11 mouse cellular contexts compared by ENCODE assay signal in genomic region chr6:87099671-87100296, GRCm38 (mm10). TPM values are rescaled to one million over a fixed set of nuclear protein-coding genes. Genes with fewer than 3 reads are reported as not detected.
DNase-seq lines count a peak whose midpoint lies in the region; TF ChIP-seq lines count a peak whose summit lies in the region.
"Had no signal": no experiment of that assay in that cellular context is flagged by ENCODE, and none has a peak within 500 bp of the region (broad histone marks: within the 10 kb centered on the region; RNA-seq: fewer than 3 reads in every experiment).

No protein-coding gene starts in this region.

- no peak overlapping the region for H3K27ac ChIP-seq in cerebellum, adult 2 months (ENCODE audit: insufficient read depth, low read length)
- 0 out of 2 replicates have a peak overlapping the region, but pooled peaks have one; percentile 7 for H3K27ac ChIP-seq in limb, embryonic 10.5 days

- 34% methylated on average over 7 of the region's 7 CpGs for WGBS in cerebellum, adult 2 months
- 47% methylated on average over 7 of the region's 7 CpGs for WGBS in lung, adult 2 months
- 83% methylated on average over 7 of the region's 7 CpGs for WGBS in limb, embryonic 10.5 days

- peak; percentile 14 to 15 for DNase-seq in cerebellum, adult 2 months
- DNase-seq in cerebellum, adult 18-20 months, result no peak
- peak; percentile 29 for DNase-seq in lung, adult 2 months
- no peak for DNase-seq in lung, postnatal 14 days
- no peak for DNase-seq in limb, embryonic 10.5 days (ENCODE audit: low spot score)
- peak; percentile 40 for DNase-seq in skeletal muscle tissue, adult 2 months (ENCODE audit: low read depth, low spot score)
- no peak for DNase-seq in kidney, adult 18-20 months
- no peak for DNase-seq in thymus, postnatal 14 days
- DNase-seq: adrenal gland, postnatal 14 days; right cerebral cortex, postnatal 25 days had no signal

- no peaks in the 10 kb centered on the region for H3K36me3 ChIP-seq in limb, embryonic 10.5 days

- no peaks in the 10 kb centered on the region for H3K9me3 ChIP-seq in limb, embryonic 10.5 days (replicated peaks)

- H3K4me1 ChIP-seq in cerebellum, adult 2 months (ENCODE audit: control insufficient read depth, insufficient read depth, low read length), result no peaks in the 10 kb centered on the region
- peaks cover 6% of the 10 kb centered on the region for H3K4me1 ChIP-seq in lung, adult 2 months (ENCODE audit: control insufficient read depth, insufficient read depth, low read length)
- H3K4me1 ChIP-seq in limb, embryonic 10.5 days, result peaks cover 33% of the 10 kb centered on the region

- H3K27me3 ChIP-seq in cerebellum, adult 2 months (ENCODE audit: control insufficient read depth, insufficient read depth, low read length), result no peaks in the 10 kb centered on the region
- H3K27me3 ChIP-seq in limb, embryonic 10.5 days (ENCODE audit: low read depth, poor library complexity, severe bottlenecking), result no peaks in the 10 kb centered on the region

- H3K4me3 ChIP-seq in cerebellum, adult 2 months (replicated peaks; ENCODE audit: insufficient read depth, low read depth, low read length), result no peak overlapping the region
- H3K4me3 ChIP-seq in lung, adult 2 months (replicated peaks; ENCODE audit: extremely low read depth, low read depth, low read length), result no peak overlapping the region
- no peak overlapping the region for H3K4me3 ChIP-seq in limb, embryonic 10.5 days

- TF ChIP-seq CTCF in cerebellum, adult 2 months (IDR thresholded peaks at IDR 0.05; ENCODE audit: borderline replicate concordance, insufficient read depth, low read depth, low read length), result no peak
- no peak for TF ChIP-seq CTCF in lung, adult 2 months (IDR thresholded peaks at IDR 0.05; ENCODE audit: insufficient read depth, low read length)

- TF ChIP-seq POLR2A in cerebellum, adult 2 months (IDR thresholded peaks at IDR 0.05; ENCODE audit: borderline replicate concordance, insufficient read depth, low read length), result no peak
- TF ChIP-seq POLR2A in lung, adult 2 months (IDR thresholded peaks at IDR 0.05; ENCODE audit: borderline replicate concordance, extremely low read depth, low read depth, low read length), result no peak

RNA-seq across cellular contexts. Expression of gene D6Ertd527e, which starts 4.8 kb away (rescaled TPM):
- 0.21 and 0.38 TPM in 2 replicates for polyA plus RNA-seq in cerebellum, adult 2 months (2012; rRNA removed)
- 2.0 and 2.3 TPM in 2 replicates for polyA plus RNA-seq in lung, adult 2 months (2012; rRNA removed)
- 0.18 and 0.33 TPM in 2 replicates for polyA plus RNA-seq in limb, embryonic 10.5 days (2016; fragmentation: Nextera tagmentation; extraction: Ambion mirVana)
- polyA plus RNA-seq: liver, adult 2 months had no signal

RNA-seq across cellular contexts. Expression of gene Gfpt1, which starts 57.1 kb away (rescaled TPM):
- 26.4 and 28.7 TPM in 2 replicates for polyA plus RNA-seq in cerebellum, adult 2 months (2012; rRNA removed)
- 13.3 and 17.3 TPM in 2 replicates for polyA plus RNA-seq in lung, adult 2 months (2012; rRNA removed)
- 14.5 and 20.7 TPM in 2 replicates for polyA plus RNA-seq in limb, embryonic 10.5 days (2016; fragmentation: Nextera tagmentation; extraction: Ambion mirVana)

Comparison
In these comparisons a context has a peak if more than half of its experiments do, and no peak if none do; other contexts are left out.
1. DNase-seq: peak in cerebellum, adult 2 months (2 of 2), lung, adult 2 months (single experiment) and skeletal muscle tissue, adult 2 months (single experiment); none in cerebellum, adult 18-20 months (0 of 2), lung, postnatal 14 days (single experiment), limb, embryonic 10.5 days (single experiment), kidney, adult 18-20 months (single experiment) and thymus, postnatal 14 days (single experiment).